Mouse (Mus musculus) spleen, postnatal 14 days (tissue): ENCODE measurements around the gene Rspry1.
A peak's percentile ranks its signal among the peaks of the same experiment; 100 is the strongest.

Source experiments
- DNase-seq, 2 experiments: peaks; one replicate each; pipeline ENCODE4 v3.0.0; 2021 to 2022; ENCODE audit warnings: low spot score in 2 of 2

The Rspry1 gene

GRCm38 (mm10) chr8:94601607-94602385 is at the start of gene Rspry1, which contains the start of gene Fam192a:
Gene Rspry1, plus strand, starts transcription at chr8:94601937.
Gene Fam192a, minus strand, starts transcription at chr8:94601997.
- peak; percentile 97 to 99 for DNase-seq

- no peak for DNase-seq
Observed at GRCm38 (mm10) chr8:94552696-94553095, 49.0 kb upstream of the Rspry1 start.

DNA sequence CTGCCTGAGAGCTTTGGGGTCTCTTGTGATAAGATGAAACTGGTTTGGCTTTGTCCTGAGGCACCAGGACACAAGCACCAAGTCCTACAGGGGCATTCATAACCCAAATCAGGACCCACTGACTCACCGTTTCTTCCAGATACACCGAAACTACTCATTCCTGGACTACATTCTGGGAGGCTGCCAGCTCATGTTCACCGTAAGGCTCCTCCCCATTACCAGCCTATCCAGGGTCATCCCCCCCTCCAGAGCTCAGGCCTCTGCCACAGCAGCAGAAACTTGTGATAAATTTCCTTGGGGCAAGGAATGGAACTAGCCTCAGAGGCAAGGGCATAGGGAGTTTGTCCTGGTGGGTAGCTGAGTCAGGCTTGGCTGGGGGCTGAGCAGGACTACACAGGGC is 44.5 kb upstream of the Rspry1 start:
- no peak for DNase-seq

GRCm38 (mm10) chr8:94561256-94561655 is 40.5 kb upstream of the Rspry1 start:
- DNase-seq = no peak

DNA sequence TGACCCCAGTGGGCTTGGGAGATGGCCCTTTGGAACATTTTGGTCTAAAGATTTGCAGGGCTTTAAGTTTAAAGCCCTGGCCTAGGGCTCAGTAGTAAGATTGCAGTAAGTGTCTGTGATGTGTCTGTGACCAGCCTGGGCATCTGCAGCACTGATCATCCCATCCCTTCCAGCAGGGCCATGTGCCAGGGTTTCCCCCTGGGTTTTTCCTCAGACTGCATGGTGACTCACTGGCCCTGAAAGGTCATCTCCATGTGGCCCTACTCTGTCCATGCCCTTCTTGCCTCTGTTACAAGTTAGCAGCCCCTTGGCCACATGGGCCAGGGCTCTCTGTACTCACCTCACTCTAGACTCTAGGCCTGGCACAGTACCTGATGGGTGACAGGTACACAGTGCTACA is 37.3 kb upstream of the Rspry1 start:
- no peak for DNase-seq

GRCm38 (mm10) chr8:94566033-94566432 is 35.7 kb upstream of the Rspry1 start:
- DNase-seq = no peak

DNA sequence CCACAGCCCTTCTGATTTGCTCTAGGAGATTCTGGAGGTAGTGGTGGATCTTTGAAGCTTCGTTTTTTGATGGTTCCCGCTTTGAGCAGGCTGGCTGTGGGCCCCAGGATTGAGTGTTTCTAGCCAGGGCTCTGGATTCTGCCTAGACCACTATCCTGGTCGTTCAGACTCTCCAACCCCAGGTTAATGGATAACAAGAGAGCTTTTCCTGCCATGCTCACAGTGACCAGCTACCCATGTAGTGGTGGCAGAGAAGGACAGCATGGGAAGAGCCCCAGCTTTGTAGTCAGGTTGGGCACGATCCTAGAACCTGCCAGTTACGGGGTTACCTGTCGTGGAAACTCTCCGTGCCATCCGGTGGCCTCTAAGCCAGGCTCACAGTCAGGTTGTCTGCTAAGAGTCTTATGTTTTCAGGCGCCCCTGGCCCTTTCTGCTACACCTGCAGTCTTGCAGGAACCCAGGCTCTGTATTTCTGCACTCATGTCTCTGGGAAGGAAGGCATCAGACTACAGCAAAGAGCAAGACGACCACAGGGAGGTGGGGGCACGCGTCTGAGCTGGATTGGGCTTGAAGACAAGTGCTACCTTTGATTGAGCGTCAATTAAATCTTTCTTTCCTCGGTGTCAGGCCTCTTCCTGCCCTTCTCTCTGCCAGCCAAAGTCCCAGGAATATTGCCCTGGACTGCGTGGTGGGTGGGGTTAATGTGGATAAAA is 35.1 kb upstream of the Rspry1 start:
- DNase-seq = no peak

GRCm38 (mm10) chr8:94567159-94567849 is 34.4 kb upstream of the Rspry1 start:
- DNase-seq = no peak

GRCm38 (mm10) chr8:94568098-94568497 is 33.6 kb upstream of the Rspry1 start:
- no peak for DNase-seq

DNA sequence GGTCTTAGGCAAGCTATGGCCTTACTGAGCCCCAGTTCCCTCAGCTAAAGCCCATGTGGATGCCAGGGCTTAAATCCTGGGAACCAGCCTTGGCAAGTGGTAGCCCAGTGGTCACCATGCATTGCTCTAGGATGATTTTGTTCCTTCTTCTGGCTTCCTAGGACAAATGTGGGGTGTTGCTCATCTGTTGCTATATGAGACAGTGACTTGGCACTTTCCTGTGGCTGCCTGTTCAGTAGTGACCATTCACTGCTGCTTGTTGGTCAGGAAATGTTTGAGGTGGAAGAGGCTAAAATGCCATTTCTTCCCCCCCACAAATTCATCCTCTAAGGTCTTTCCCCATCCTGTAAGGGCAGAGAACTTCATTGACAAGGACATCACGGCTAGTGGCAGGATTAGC is 32.3 kb upstream of the Rspry1 start:
- no peak for DNase-seq

DNA sequence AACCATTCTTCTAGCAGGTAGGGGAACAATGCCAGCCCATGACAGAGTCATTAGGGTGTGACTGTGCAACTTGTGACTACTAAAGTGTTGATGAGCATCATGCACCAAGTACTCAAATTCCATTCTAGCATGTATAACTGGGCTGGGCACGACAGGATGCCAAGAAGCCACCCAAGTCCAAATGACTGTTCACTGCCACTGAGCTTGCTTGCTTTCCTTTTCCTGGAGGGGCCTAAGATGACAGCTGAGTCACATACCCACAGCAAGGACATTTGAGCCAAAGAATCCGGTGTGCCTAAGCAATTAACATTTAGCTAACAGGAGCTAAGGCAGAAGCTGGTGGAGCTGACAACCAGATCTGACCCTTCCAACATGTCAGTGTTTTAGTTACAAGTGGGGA is 29.8 kb upstream of the Rspry1 start:
- DNase-seq = no peak

DNA sequence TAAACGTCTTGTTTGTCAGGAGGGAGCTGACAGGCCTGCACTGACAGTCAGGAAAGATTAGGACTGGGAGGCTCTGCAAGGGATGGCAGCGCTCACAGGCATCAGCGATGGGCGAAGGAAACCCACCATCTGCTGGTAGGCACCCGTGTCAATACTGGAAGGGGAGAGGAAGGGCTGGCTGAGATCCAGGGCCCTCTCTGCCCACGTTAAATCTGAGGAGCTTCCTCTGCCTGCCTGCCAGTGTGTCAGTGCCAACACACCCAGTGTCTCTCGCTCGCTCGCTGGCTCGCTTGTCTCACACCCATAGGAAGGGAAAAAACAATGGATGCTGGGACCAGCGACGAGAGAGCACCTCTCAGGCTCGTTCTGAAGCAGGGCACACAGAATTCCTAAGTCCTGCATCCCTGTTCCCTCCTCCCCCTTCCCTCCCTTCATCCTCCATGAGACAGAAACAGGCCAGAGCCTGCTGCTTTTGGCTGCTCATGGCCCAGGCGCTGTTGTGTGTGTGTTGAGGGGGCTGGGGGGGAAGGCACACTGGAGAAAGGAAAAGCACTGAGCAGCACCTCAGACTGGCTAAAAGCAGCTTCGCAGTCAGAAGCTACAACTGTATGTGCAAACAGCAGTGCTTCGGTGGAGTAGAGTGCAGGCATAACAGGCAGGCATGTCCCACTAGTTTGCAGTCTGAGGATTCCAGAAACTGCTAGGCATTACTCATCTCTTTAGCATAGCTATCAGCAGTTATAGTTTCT is 27.4 kb upstream of the Rspry1 start:
- no peak for DNase-seq

DNA sequence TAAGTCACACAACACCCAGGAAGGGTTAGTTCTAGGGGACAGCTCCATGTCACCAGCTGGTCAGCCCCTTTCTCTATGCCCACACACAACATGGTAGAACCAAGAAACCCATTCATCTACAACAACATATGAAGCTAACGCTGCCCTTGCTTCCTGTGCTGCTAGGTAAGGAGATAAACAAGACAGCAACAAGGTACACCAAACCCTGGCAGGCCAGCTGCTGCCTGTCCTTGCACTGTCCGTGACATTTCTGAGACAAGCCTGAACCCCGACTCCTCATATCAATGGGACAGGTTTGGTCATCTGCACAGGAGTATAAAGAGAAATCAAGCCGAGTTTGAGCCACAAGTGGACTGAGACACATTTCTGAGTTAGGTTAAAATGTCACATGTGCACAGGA is 26.6 kb upstream of the Rspry1 start:
- DNase-seq = no peak

GRCm38 (mm10) chr8:94581820-94582483 is 19.8 kb upstream of the Rspry1 start:
- no peak for DNase-seq

GRCm38 (mm10) chr8:94582569-94582968 is 19.2 kb upstream of the Rspry1 start:
- no peak for DNase-seq

DNA sequence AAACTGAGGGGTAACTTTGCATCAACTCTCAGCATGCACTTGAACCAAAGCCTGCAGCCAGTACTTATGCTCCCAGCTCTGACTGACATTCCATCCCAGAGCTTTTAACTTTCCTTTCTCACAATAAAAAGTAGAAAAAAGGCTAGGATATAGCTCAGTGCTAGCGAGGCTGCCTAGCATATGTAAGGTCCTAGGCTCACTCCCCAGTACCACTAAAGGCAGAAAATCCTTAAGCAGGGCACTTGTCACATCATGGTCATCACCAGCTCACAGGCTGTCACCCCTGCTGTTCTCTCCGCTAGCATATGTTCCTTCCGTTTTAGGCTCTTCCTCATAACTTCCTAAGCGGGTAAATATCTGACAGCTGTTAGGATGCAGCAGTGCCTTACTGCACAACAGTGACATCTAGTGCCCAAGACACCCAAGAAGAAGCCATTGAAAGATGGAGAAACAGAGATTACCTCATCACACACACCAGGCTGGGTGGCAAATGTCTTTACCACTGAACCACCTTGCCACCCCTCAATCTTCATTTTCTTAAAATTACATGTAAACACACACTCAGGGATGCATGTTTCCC is 17.4 kb upstream of the Rspry1 start:
- DNase-seq = peak in 1 of 2 experiments; percentile 6

DNA sequence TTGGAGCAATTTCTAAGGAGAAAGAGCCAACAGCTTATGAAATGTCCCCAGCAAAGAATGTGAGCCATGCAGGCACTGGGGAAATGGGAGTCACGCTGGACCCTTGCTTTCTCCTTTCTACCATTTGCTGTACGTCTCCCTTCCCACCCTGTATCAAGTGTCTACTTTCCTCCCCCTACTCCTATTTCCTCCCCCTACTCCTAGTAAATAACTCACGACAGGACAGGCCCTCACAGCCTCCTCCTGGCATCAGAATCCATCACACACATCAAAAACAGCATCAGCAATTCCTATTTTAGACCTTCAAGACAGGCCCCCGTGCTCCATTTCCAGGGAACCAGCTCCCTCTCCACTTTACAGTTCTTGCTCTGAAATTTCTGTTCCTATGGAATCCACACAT is 10.0 kb upstream of the Rspry1 start:
- no peak for DNase-seq

GRCm38 (mm10) chr8:94594211-94594610 is 7.5 kb upstream of the Rspry1 start:
- no peak for DNase-seq

GRCm38 (mm10) chr8:94600478-94600877 is 1.3 kb upstream of the Rspry1 start:
- no peak for DNase-seq

GRCm38 (mm10) chr8:94601034-94601606 is 617 bp upstream of the Rspry1 start:
- peak; percentile 12 to 15 for DNase-seq
